Mouse (Mus musculus): Measurements from ENCODE around the gene Trnt1.

DNA sequence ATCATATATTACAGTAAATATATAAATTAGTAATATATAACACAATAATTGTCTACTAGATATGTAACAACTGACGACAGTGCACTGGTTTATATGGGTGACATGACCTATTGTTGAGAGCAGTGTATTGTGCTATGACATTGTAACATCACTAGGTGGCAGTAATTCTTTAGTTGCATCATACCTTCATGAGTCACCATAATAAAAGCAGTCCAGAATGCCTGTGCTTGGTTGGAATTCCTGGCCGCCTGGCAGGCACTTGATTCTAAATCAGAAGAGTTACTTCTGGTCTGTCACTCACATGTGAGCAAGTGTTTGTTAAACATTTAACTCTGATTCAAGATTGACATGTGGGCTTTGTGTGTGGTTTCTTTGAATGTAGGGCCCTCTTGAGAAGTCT, 36.0 kb downstream of the Trnt1 start:
- TF ChIP-seq EP300 (IDR thresholded peaks at IDR 0.05; ENCODE audit: low read depth) (no peak), CTCF (IDR thresholded peaks at IDR 0.05; ENCODE audit: low read depth) (peak; percentile 25; the same call in 1 of the 2 replicates)

Data from liver, embryonic 14.5 days (tissue).